Mouse (Mus musculus): ENCODE measurements around the gene Carmil3. TPM values are rescaled to one million over a fixed set of nuclear protein-coding genes. Genes with fewer than 3 reads are reported as not detected.

Gene Carmil3
- total and polyA plus RNA-seq, 3 experiments, result 1.9 to 6.0 (median 2.3) TPM

DNA sequence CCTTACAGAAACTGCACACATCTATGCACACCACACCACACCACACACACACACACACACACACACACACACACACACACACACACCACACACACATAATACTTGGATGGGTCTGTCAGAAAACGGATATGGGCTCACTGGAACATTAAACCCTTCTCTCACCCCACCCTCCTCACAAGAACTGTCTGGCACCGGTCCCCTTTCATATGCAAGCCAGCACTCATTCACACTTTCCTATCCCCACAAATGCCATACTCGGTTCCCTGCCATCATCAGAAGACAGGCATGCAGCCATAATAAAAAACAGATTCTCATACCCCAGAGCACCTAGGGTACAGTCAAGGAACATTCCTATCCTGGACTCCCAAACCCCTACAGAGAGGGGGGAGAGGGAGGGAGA, 1.7 kb downstream of the Carmil3 start:
- Histone ChIP-seq H3K4me3 (replicated peaks in 1 of 3; ENCODE audit: low read depth in 2 of 3, low read length in 2 of 3, poor library complexity in 1 of 3) (peak overlapping the region in 1 of 3 experiments; percentile 73), H3K4me1 (ENCODE audit: control insufficient read depth in 1 of 2, insufficient read depth in 2 of 2) (peaks cover 26 to 64% of the 10 kb centered on the region in 2 experiments), H3K79me2 (replicated peaks; ENCODE audit: control insufficient read depth, extremely low read depth, insufficient read depth, poor library complexity, severe bottlenecking) (no peaks in the 10 kb centered on the region), H3K27me3 (replicated peaks) (no peaks in the 10 kb centered on the region), H3K36me3 (replicated peaks in 1 of 2; ENCODE audit: control insufficient read depth in 1 of 2, insufficient read depth in 1 of 2, low read length in 1 of 2) (peaks cover 0 to 57% of the 10 kb centered on the region in 2 experiments), H3K9ac (ENCODE audit: insufficient read depth, low read depth) (no peak overlapping the region), H3K4me2 (ENCODE audit: insufficient read depth, low read depth, poor library complexity, severe bottlenecking) (peak overlapping the region; percentile 67; the same call in 1 of the 2 replicates), H3K9me3 (replicated peaks; ENCODE audit: low read length) (no peaks in the 10 kb centered on the region), H3K27ac (ENCODE audit: insufficient read depth, low read depth) (no peak overlapping the region)
- TF ChIP-seq MXI1 (IDR thresholded peaks at IDR 0.05; ENCODE audit: low read depth, low read length) (no peak), ZNF384 (IDR thresholded peaks at IDR 0.05; ENCODE audit: low read depth, low read length) (no peak), EP300 (IDR thresholded peaks at IDR 0.05; ENCODE audit: low read length) (no peak)
- DNase-seq (ENCODE audit: extremely low read depth), result no peak
- in situ Hi-C loops (cut with MboI; ENCODE audit: low pct_ligation_motif_present, low pct_unique_long_range_greater_than_20kb, low sequenced_read_pairs), result no loop called here
- dilution Hi-C loops (cut with MboI; ENCODE audit: extremely low pct_ligation_motif_present, extremely low pct_unique_long_range_greater_than_20kb, low sequenced_read_pairs), result no loop called here

DNA sequence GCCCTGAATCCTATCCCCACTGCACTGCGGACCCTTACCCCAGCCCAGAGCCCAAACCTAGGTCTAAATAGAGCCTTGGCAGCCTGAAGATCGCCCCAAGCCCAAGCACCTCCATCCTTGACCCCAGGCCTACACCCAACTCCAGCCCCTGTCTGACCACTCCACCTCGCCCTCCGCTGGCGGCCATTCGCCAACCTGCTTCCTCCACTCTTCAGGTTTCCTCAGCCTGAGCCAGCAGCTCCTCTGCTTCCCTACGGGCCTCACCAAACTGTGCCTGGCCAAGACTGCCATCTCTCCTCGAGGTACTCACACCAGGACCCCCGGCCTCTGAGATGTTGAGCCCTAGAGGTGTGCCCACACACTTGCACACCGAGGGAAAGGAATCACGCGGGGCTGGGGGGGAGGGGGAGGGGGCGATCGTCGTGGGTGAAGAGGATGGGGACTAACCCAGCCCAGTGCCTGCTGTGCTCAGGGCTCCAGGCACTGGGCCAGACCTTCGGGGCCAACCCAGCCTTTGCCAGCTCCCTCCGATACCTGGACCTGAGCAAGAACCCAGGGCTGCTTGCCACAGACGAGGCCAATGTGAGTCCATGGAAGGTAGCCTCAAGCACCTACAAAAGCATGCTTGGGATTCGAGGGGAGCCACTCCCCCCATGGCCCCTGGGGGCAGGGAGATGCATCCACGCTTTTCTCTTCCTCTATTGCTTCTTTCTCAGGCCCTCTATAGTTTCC, 5.2 kb downstream of the Carmil3 start:
- dilution Hi-C loops (cut with MboI; ENCODE audit: extremely low pct_ligation_motif_present, extremely low pct_unique_long_range_greater_than_20kb, low sequenced_read_pairs), result no loop called here
- no peaks in the 10 kb centered on the region for H3K9me3 ChIP-seq (replicated peaks; ENCODE audit: low read length)
- H3K27ac ChIP-seq (ENCODE audit: insufficient read depth, low read depth), result no peak overlapping the region
- H3K4me2 ChIP-seq (ENCODE audit: insufficient read depth, low read depth, poor library complexity, severe bottlenecking), result no peak overlapping the region
- DNase-seq (ENCODE audit: extremely low read depth), result no peak
- H3K36me3 ChIP-seq (replicated peaks in 1 of 2; ENCODE audit: control insufficient read depth in 1 of 2, insufficient read depth in 1 of 2, low read length in 1 of 2), result peaks cover 0 to 63% of the 10 kb centered on the region in 2 experiments
- no peak overlapping the region for H3K9ac ChIP-seq (ENCODE audit: insufficient read depth, low read depth)
- in situ Hi-C loops (cut with MboI; ENCODE audit: low pct_ligation_motif_present, low pct_unique_long_range_greater_than_20kb, low sequenced_read_pairs), result no loop called here
- peaks cover 26 to 47% of the 10 kb centered on the region in 2 experiments for H3K4me1 ChIP-seq (ENCODE audit: control insufficient read depth in 1 of 2, insufficient read depth in 2 of 2)
- H3K4me3 ChIP-seq (replicated peaks in 1 of 3; ENCODE audit: low read depth in 2 of 3, low read length in 2 of 3, poor library complexity in 1 of 3), result no peak overlapping the region
- no peaks in the 10 kb centered on the region for H3K27me3 ChIP-seq (replicated peaks)
- H3K79me2 ChIP-seq (replicated peaks; ENCODE audit: control insufficient read depth, extremely low read depth, insufficient read depth, poor library complexity, severe bottlenecking), result no peaks in the 10 kb centered on the region
- TF ChIP-seq MAX (IDR thresholded peaks at IDR 0.05; ENCODE audit: low read length), result no peak
- no peak for TF ChIP-seq MYC (IDR thresholded peaks at IDR 0.05; ENCODE audit: low read depth, low read length)
- TF ChIP-seq MAZ (IDR thresholded peaks at IDR 0.05; ENCODE audit: low read depth, low read length), result no peak
- TF ChIP-seq KAT2A (IDR thresholded peaks at IDR 0.05; ENCODE audit: insufficient replicate concordance, low read length), result no peak

- TF ChIP-seq TBP (conservative IDR thresholded peaks at IDR 0.05; ENCODE audit: low read depth, low read length) (no peak), ETS1 (conservative IDR thresholded peaks at IDR 0.05; ENCODE audit: low read depth, low read length) (no peak), POLR2A (IDR thresholded peaks at IDR 0.05; ENCODE audit: low read depth, low read length) (no peak), MXI1 (IDR thresholded peaks at IDR 0.05; ENCODE audit: low read depth, low read length) (no peak), MAZ (IDR thresholded peaks at IDR 0.05; ENCODE audit: low read depth, low read length) (no peak), ZNF384 (IDR thresholded peaks at IDR 0.05; ENCODE audit: low read depth, low read length) (no peak)
- H3K9ac ChIP-seq (ENCODE audit: insufficient read depth, low read depth), result no peak overlapping the region
- in situ Hi-C loops (cut with MboI; ENCODE audit: low pct_ligation_motif_present, low pct_unique_long_range_greater_than_20kb, low sequenced_read_pairs), result no loop called here
These were observed 6.5 kb downstream of the Carmil3 start for GRCm38 (mm10) chr14:55496761-55497448.

More at GRCm38 (mm10) chr14:55496761-55497448, 6.5 kb downstream of the Carmil3 start:
- Histone ChIP-seq H3K4me3 (replicated peaks in 1 of 3; ENCODE audit: low read depth in 2 of 3, low read length in 2 of 3, poor library complexity in 1 of 3) (no peak overlapping the region), H3K79me2 (replicated peaks; ENCODE audit: control insufficient read depth, extremely low read depth, insufficient read depth, poor library complexity, severe bottlenecking) (no peaks in the 10 kb centered on the region), H3K36me3 (replicated peaks in 1 of 2; ENCODE audit: control insufficient read depth in 1 of 2, insufficient read depth in 1 of 2, low read length in 1 of 2) (peaks cover 0 to 73% of the 10 kb centered on the region in 2 experiments), H3K9me3 (replicated peaks; ENCODE audit: low read length) (no peaks in the 10 kb centered on the region), H3K4me1 (ENCODE audit: control insufficient read depth in 1 of 2, insufficient read depth in 2 of 2) (peaks cover 23 to 42% of the 10 kb centered on the region in 2 experiments), H3K27me3 (replicated peaks) (no peaks in the 10 kb centered on the region), H3K4me2 (ENCODE audit: insufficient read depth, low read depth, poor library complexity, severe bottlenecking) (no peak overlapping the region), H3K27ac (ENCODE audit: insufficient read depth, low read depth) (no peak overlapping the region)
- dilution Hi-C loops (cut with MboI; ENCODE audit: extremely low pct_ligation_motif_present, extremely low pct_unique_long_range_greater_than_20kb, low sequenced_read_pairs), result no loop called here
- no peak for DNase-seq (ENCODE audit: extremely low read depth)

Data from CH12.LX (cell line).